Mouse (Mus musculus): Measurements from ENCODE around the gene Ldlrad1. TPM values are rescaled to one million over a fixed set of nuclear protein-coding genes. Genes with fewer than 3 reads are reported as not detected.
A peak's percentile ranks its signal among the peaks of the same experiment; 100 is the strongest.

Gene Ldlrad1
- polyA plus RNA-seq, 1 experiment from 2014 or later: not detected

DNA sequence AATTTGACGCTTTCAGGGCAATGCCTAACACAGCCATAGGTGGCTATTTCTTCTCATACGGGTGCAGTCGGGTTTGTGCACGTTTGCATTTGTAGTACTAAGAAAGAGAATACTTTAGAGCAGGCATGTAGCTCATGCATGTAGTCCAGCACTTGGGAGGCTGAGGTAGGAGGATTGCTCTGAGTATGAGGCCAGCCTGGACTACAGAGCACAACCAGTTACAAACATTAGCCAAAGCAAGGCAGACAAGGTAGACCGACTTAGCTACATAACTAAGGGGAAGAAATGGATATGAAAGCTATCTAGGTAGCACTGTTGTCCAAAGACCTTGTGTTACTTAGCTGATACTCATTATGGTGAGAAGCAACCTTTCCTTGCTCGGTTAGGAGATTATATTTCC, 27.1 kb upstream of the Ldlrad1 start:
- peaks cover 55% of the 10 kb centered on the region for H3K4me1 ChIP-seq (replicated peaks)
- ATAC-seq (ENCODE audit: insufficient read depth): no peak
- peak overlapping the region; percentile 71 for H3K27ac ChIP-seq (replicated peaks)
- WGBS (ENCODE audit: insufficient replicate concordance): 42% methylated on average over 6 of the region's 6 CpGs
- no peak overlapping the region for H3K4me3 ChIP-seq (replicated peaks)
- no peaks in the 10 kb centered on the region for H3K9me3 ChIP-seq (replicated peaks)
- peak overlapping the region; percentile 26; the same call in 1 of the 2 replicates for H3K9ac ChIP-seq
- peaks cover 13% of the 10 kb centered on the region for H3K36me3 ChIP-seq (replicated peaks)
- H3K27me3 ChIP-seq: no peaks in the 10 kb centered on the region
- H3K4me2 ChIP-seq: peak overlapping the region; percentile 49

DNA sequence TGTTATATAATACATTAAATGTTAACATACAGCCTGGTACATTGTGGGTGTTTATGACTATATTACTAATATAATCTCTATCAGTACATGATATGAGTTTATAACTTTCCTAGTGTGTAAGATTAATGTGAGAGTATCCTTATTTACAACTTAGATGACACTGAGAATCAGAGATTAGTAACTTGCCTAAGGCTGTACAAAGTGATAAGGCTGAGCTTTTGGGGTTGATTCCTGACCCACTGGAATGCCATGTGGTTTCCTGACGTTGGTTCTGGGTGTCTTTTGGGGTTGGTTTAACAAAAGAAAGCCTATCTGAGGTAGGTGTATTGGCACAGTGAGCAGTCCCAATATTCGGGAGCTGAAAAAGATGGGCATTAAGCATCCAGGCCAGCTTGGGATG, 26.2 kb upstream of the Ldlrad1 start:
- WGBS (ENCODE audit: insufficient replicate concordance): 19% methylated on average over 2 of the region's 2 CpGs
- no peaks in the 10 kb centered on the region for H3K9me3 ChIP-seq (replicated peaks)
- ATAC-seq (ENCODE audit: insufficient read depth): no peak
- peaks cover 23% of the 10 kb centered on the region for H3K36me3 ChIP-seq (replicated peaks)
- peak overlapping the region; percentile 41 for H3K4me2 ChIP-seq
- H3K27me3 ChIP-seq: no peaks in the 10 kb centered on the region
- H3K9ac ChIP-seq: no peak overlapping the region
- no peak overlapping the region for H3K4me3 ChIP-seq (replicated peaks)
- peaks cover 45% of the 10 kb centered on the region for H3K4me1 ChIP-seq (replicated peaks)
- H3K27ac ChIP-seq (replicated peaks): peak overlapping the region; percentile 78

DNA sequence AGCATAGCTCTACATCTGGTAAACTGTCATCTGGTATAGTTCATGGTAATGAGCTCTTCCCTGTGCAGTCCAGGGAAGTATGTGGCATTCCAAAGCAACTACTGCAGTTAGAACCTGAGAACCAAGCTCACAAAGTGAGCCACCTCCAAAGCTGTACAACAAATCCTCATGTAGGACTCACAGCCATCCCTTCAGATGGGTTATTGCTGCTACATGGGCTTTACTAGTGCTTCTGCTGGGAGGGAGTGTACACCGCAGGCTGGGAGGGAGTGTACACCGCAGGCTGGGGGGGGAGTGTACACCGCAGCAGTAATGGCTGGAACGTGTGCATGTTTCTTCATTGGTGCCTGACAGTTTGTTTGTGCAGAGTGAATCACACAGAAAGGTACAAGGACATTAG, 25.8 kb upstream of the Ldlrad1 start:
- H3K4me1 ChIP-seq (replicated peaks): peaks cover 43% of the 10 kb centered on the region
- H3K9me3 ChIP-seq (replicated peaks): no peaks in the 10 kb centered on the region
- no peaks in the 10 kb centered on the region for H3K27me3 ChIP-seq
- 55% methylated on average over 4 of the region's 4 CpGs for WGBS (ENCODE audit: insufficient replicate concordance)
- peak overlapping the region; percentile 78 for H3K27ac ChIP-seq (replicated peaks)
- H3K36me3 ChIP-seq (replicated peaks): peaks cover 27% of the 10 kb centered on the region
- ATAC-seq (ENCODE audit: insufficient read depth): no peak
- no peak overlapping the region for H3K4me3 ChIP-seq (replicated peaks)
- 0 out of 2 replicates have a peak overlapping the region, but pooled peaks have one; percentile 5 for H3K9ac ChIP-seq
- peak overlapping the region; percentile 41 for H3K4me2 ChIP-seq

DNA sequence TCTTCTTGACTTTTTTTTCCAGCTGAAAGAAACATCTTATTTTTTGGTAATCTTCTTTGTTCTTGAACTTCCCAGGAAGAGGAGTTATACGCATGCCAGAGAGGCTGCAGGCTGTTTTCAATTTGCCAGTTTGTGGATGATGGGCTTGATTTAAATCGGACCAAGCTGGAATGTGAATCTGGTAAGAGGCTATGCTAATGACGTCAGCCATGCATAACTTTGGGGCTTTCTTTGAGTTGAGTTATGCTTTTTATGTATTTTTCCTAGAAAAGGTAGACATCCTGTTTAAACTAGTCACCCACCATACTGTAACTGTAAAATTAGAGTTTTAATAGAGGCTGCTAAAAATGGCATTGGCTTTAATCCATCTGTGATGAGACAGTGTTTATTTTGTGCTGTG, 23.3 kb upstream of the Ldlrad1 start:
- Histone ChIP-seq H3K36me3 (replicated peaks) (peaks cover 49% of the 10 kb centered on the region), H3K4me2 (no peak overlapping the region), H3K4me1 (replicated peaks) (peaks cover 31% of the 10 kb centered on the region), H3K27me3 (no peaks in the 10 kb centered on the region), H3K9ac (no peak overlapping the region), H3K27ac (replicated peaks) (no peak overlapping the region), H3K4me3 (replicated peaks) (no peak overlapping the region), H3K9me3 (replicated peaks) (no peaks in the 10 kb centered on the region)
- ATAC-seq (ENCODE audit: insufficient read depth): no peak
- 81% methylated on average over 3 of the region's 3 CpGs for WGBS (ENCODE audit: insufficient replicate concordance)

DNA sequence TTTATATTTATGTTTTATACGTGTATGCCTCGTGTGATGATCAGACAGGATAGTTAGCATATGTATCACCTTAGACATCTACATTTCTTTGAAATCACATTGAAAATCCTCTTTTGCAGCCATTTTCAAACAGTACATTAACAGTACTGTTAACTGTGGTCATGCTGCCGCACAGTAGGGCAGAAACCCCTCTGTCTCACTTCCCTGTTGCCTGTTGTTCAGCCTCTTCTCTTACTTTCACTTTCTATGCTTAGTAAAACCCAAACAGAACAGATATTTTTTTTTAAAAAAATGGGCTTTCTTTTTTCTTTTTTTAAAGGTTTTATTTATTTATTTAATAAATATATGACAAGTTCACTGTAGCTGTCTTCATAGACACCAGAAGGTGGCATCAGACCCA, 15.1 kb upstream of the Ldlrad1 start:
- peaks cover 84% of the 10 kb centered on the region for H3K36me3 ChIP-seq (replicated peaks)
- H3K4me3 ChIP-seq (replicated peaks): no peak overlapping the region
- H3K9ac ChIP-seq: no peak overlapping the region
- ATAC-seq (ENCODE audit: insufficient read depth): no peak
- no peaks in the 10 kb centered on the region for H3K4me1 ChIP-seq (replicated peaks)
- 83% methylated on average over 3 of the region's 3 CpGs for WGBS (ENCODE audit: insufficient replicate concordance)
- H3K9me3 ChIP-seq (replicated peaks): no peaks in the 10 kb centered on the region
- H3K4me2 ChIP-seq: no peak overlapping the region
- no peaks in the 10 kb centered on the region for H3K27me3 ChIP-seq
- no peak overlapping the region for H3K27ac ChIP-seq (replicated peaks)

DNA sequence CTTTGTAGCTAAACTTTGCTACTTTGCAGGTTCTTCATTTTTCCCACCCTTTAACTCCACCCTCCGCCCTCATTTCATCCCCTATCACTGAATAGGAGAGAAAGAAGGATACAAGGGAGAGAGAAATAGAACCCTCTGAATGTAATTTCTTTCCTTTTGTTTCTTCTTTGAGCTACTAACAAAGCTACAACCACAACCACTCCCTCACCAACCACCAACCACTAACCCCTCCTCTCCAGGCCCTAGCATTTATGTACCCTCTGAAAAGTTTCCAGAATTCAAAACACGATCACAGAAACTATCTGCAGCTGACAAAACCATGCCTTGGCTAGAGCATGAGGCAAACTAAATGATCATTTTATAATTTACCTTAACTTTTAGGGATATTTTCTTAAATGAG, 12.5 kb upstream of the Ldlrad1 start:
- ATAC-seq (ENCODE audit: insufficient read depth): no peak
- H3K9me3 ChIP-seq (replicated peaks): no peaks in the 10 kb centered on the region
- 85% methylated on average over 2 of the region's 2 CpGs for WGBS (ENCODE audit: insufficient replicate concordance)
- peaks cover 89% of the 10 kb centered on the region for H3K36me3 ChIP-seq (replicated peaks)
- no peak overlapping the region for H3K4me2 ChIP-seq
- no peaks in the 10 kb centered on the region for H3K27me3 ChIP-seq
- no peaks in the 10 kb centered on the region for H3K4me1 ChIP-seq (replicated peaks)
- H3K27ac ChIP-seq (replicated peaks): no peak overlapping the region
- H3K9ac ChIP-seq: no peak overlapping the region
- H3K4me3 ChIP-seq (replicated peaks): no peak overlapping the region

DNA sequence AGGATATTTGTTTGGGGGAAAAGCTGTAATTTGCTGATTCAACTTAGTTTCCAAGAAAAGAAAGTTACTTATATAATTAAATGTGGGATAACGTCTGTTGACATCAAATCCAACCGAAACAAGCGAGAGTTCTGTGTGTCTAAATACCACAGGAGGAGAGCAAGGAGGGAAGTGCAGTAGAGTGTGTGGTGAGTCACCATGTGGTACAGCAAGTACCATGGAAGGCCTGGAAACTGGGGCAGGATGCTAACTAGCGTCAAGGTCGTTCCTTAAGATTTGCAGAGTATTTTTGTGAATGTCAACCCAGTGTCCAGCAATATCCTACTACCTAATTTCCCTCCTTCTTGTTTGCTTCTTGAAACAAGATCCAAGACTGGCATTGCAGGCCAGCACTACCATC, 10.9 kb upstream of the Ldlrad1 start:
- Histone ChIP-seq H3K27ac (replicated peaks) (no peak overlapping the region), H3K4me3 (replicated peaks) (no peak overlapping the region), H3K9ac (no peak overlapping the region), H3K27me3 (no peaks in the 10 kb centered on the region), H3K9me3 (replicated peaks) (no peaks in the 10 kb centered on the region), H3K36me3 (replicated peaks) (peaks cover 92% of the 10 kb centered on the region), H3K4me2 (no peak overlapping the region), H3K4me1 (replicated peaks) (no peaks in the 10 kb centered on the region)
- WGBS (ENCODE audit: insufficient replicate concordance): 89% methylated on average over 5 of the region's 5 CpGs
- no peak for ATAC-seq (ENCODE audit: insufficient read depth)

DNA sequence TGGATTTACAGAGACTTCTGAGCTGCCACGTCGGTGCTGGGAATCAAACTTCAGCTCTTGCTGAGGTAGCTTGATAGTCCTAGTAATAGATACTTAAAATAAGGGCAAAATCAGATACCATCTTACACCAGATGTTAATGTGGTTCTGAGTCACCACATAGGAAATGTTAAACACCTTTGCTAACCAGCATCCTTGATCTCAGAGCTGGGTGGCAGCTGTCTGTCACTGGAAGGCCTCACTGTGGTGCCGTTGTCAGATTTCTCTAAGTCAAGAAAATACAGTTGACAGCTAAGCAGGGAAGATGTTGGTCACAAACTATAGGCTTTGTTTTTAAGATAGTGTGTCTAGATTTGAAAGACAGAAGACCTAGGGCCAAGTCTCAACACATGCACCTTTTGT, 7.2 kb upstream of the Ldlrad1 start:
- Histone ChIP-seq H3K9ac (no peak overlapping the region), H3K9me3 (replicated peaks) (no peaks in the 10 kb centered on the region), H3K36me3 (replicated peaks) (peaks cover 93% of the 10 kb centered on the region), H3K4me2 (no peak overlapping the region), H3K4me1 (replicated peaks) (0 out of 2 replicates have a peak, but pooled peaks cover 6% of the 10 kb centered on the region), H3K27me3 (no peaks in the 10 kb centered on the region), H3K4me3 (replicated peaks) (no peak overlapping the region), H3K27ac (replicated peaks) (no peak overlapping the region)
- no peak for ATAC-seq (ENCODE audit: insufficient read depth)
- WGBS (ENCODE audit: insufficient replicate concordance): 88% methylated on average over 3 of the region's 3 CpGs

DNA sequence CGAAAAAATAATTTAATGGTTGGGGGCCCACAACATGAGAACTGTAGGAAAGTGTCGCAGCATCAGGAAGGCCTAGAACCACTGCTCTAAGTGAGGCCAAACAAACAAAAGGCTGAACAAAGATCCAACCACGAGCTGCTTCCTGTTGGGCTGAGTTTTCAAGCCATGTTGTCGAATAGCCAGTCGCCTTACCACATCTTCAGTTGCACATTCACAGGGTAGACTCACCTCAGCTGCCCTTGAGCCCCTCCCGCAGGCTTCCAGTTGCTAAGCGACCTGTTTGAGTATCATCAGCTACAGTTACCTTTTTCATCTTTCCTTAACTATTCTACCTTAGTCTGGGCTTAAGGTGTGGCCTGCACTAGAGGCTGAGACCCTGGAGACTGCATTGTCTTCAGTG, 6.0 kb upstream of the Ldlrad1 start:
- Histone ChIP-seq H3K27me3 (no peaks in the 10 kb centered on the region), H3K27ac (replicated peaks) (no peak overlapping the region), H3K4me3 (replicated peaks) (no peak overlapping the region), H3K4me1 (replicated peaks) (0 out of 2 replicates have a peak, but pooled peaks cover 6% of the 10 kb centered on the region), H3K9ac (no peak overlapping the region), H3K36me3 (replicated peaks) (peaks cover 87% of the 10 kb centered on the region), H3K4me2 (no peak overlapping the region), H3K9me3 (replicated peaks) (no peaks in the 10 kb centered on the region)
- ATAC-seq (ENCODE audit: insufficient read depth): no peak
- WGBS (ENCODE audit: insufficient replicate concordance): 71% methylated on average over 7 of the region's 7 CpGs

DNA sequence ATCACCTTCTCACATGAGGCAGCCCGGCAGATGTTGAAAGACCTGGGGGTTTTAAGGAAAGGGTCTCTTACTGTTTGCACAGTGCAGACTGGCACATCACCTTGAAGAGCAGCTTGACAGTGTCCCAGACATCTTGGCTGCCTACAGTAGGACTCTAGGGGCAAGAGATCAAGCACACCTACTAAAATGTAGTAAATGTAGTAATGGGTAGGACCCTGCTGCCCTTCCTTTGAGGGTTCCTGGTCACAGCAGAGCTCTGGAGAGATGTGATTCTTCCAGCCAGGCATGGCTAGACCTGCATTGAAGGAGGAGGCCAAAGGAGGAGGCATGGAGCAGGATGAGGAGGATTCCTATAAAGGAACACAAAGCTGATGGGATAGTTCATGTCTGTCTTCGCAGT, 2.0 kb upstream of the Ldlrad1 start:
- WGBS (ENCODE audit: insufficient replicate concordance): 83% methylated on average over 2 of the region's 2 CpGs
- Histone ChIP-seq H3K27me3 (no peaks in the 10 kb centered on the region), H3K27ac (replicated peaks) (no peak overlapping the region), H3K4me2 (no peak overlapping the region), H3K4me3 (replicated peaks) (no peak overlapping the region), H3K4me1 (replicated peaks) (peaks cover 19% of the 10 kb centered on the region), H3K36me3 (replicated peaks) (peaks cover 47% of the 10 kb centered on the region), H3K9me3 (replicated peaks) (no peaks in the 10 kb centered on the region), H3K9ac (no peak overlapping the region)
- ATAC-seq (ENCODE audit: insufficient read depth): no peak

DNA sequence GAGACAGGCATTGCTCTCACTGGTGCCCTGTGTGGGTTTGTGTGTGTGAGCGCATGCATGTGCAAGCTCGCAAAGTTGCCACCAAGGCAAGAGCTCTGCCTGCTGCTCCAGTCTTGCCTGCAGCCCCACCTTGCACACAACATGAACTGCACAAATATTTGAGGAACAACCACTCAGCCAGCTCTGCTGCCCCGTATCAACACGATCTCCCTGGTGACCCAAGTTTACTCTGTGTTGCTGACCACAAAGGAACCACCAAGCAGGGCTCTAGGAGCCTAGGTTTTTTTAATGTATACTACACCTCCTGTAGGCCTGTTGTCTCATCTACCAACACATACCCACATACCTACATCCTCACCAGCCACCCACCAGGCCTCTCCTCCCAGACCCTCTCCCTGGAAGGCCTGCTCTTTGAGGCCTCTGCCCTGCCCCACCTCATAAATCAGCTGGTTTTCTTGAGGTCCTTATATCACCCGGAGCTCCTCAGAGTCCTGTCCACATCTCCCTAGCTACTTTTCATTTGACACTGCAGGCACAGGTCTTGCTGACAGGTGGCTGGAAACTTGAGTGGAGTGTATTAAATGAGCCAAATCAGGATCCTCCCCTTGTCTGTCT, 1.6 kb downstream of the Ldlrad1 start:
- no peak overlapping the region for H3K4me3 ChIP-seq (replicated peaks)
- peaks cover 13% of the 10 kb centered on the region for H3K4me1 ChIP-seq (replicated peaks)
- no peaks in the 10 kb centered on the region for H3K9me3 ChIP-seq (replicated peaks)
- H3K9ac ChIP-seq: no peak overlapping the region
- 21% methylated on average over 5 of the region's 5 CpGs for WGBS (ENCODE audit: insufficient replicate concordance)
- H3K27ac ChIP-seq (replicated peaks): no peak overlapping the region
- peak; percentile 44; the same call in 1 of the 2 replicates for ATAC-seq (ENCODE audit: insufficient read depth)
- no peak overlapping the region for H3K4me2 ChIP-seq
- H3K36me3 ChIP-seq (replicated peaks): peaks cover 14% of the 10 kb centered on the region
- no peaks in the 10 kb centered on the region for H3K27me3 ChIP-seq

DNA sequence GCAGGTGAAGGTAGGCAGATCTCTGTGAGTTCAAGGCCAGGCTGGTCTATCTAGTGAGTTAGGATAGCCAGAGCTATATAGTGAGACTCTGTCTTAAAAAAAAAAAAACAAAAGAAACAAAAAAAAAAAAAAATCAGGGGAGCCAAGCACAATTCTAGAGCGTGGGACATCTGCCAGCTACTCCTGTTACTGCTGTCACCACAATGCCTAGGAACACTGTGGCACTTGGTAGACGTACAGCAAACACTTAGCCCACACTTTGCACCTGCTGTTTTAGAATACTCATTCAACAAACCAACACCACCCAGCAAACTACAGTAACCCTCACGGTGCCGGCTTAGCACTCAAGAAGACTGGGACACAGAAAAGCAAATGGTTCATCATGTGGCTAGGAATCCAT, 2.5 kb downstream of the Ldlrad1 start:
- H3K4me1 ChIP-seq (replicated peaks): peaks cover 15% of the 10 kb centered on the region
- no peak overlapping the region for H3K4me2 ChIP-seq
- peaks cover 8% of the 10 kb centered on the region; the same call in 1 of the 2 replicates for H3K36me3 ChIP-seq (replicated peaks)
- H3K4me3 ChIP-seq (replicated peaks): no peak overlapping the region
- no peaks in the 10 kb centered on the region for H3K9me3 ChIP-seq (replicated peaks)
- H3K27me3 ChIP-seq: no peaks in the 10 kb centered on the region
- no peak overlapping the region for H3K27ac ChIP-seq (replicated peaks)
- ATAC-seq (ENCODE audit: insufficient read depth): no peak
- no peak overlapping the region for H3K9ac ChIP-seq
- WGBS (ENCODE audit: insufficient replicate concordance): 73% methylated on average over 4 of the region's 4 CpGs
